Mouse (Mus musculus) kidney, embryonic 16.5 days (tissue): ENCODE results near the gene Fam24a. TPM values are rescaled to one million over a fixed set of nuclear protein-coding genes. Genes with fewer than 3 reads are reported as not detected.

Experiments used
- ATAC-seq: fragments of 200-750 bp; cut with Nextera tagmentation; 2 replicates; pipeline ENCODE4 v1.8.0; 2017; ENCODE audit warnings: moderate TSS enrichment; ENCODE audit not compliant: low FRiP score, low TSS enrichment
- H3K27ac ChIP-seq: fragments of 300-500 bp; sonication (generic); 2 replicates; pipeline ENCODE4 v1.5.1; 2014; ENCODE audit warnings: low read length
- H3K27me3 ChIP-seq: fragments of 300-500 bp; sonication (generic); 2 replicates; pipeline ENCODE4 v1.6.1; 2014; ENCODE audit warnings: low read length, control low read depth, mixed read lengths; ENCODE audit not compliant: insufficient read depth
- H3K36me3 ChIP-seq: fragments of 300-500 bp; sonication (generic); 2 replicates; pipeline ENCODE4 v1.6.1; 2014; ENCODE audit warnings: low read length, control low read depth, mixed read lengths; ENCODE audit not compliant: insufficient read depth
- H3K4me1 ChIP-seq: fragments of 300-500 bp; sonication (generic); 2 replicates; pipeline ENCODE4 v1.6.1; 2014; ENCODE audit warnings: low read length, control low read depth, mixed read lengths; ENCODE audit not compliant: insufficient read depth
- H3K4me2 ChIP-seq: fragments of 300-500 bp; sonication (generic); replicated peaks from 2 replicates; pipeline ENCODE4 v1.6.1; 2014; ENCODE audit warnings: low read depth, low read length
- H3K4me3 ChIP-seq: fragments of 300-500 bp; sonication (generic); 2 replicates; pipeline ENCODE4 v1.5.1; 2014; ENCODE audit warnings: mild to moderate bottlenecking, low read length
- H3K9ac ChIP-seq: fragments of 300-500 bp; sonication (generic); replicated peaks from 2 replicates; pipeline ENCODE4 v1.6.1; 2014; ENCODE audit warnings: low read length
- H3K9me3 ChIP-seq: fragments of 300-500 bp; sonication (generic); 2 replicates; pipeline ENCODE4 v1.6.1; 2016; ENCODE audit warnings: low read length, control low read depth
- WGBS: fragments of 180-500 bp; shearing (Covaris S2); extraction: QIAGEN DNeasy Blood & Tissue Kit; methylation state at CpG from one replicate; pipeline ENCODE4 v1.1.7; 2014; 5-methylcytosine and 5-hydroxymethylcytosine counted together
- polyA plus RNA-seq: library from polyadenylated mRNA; unstranded; fragments of >200 nt; fragmentation: Nextera tagmentation; extraction: Ambion mirVana; gene quantifications from 2 replicates; pipeline ENCODE4 v1.2.1, GENCODE M21; 2015

Fam24a gene
- not detected in 2 replicates for polyA plus RNA-seq

DNA sequence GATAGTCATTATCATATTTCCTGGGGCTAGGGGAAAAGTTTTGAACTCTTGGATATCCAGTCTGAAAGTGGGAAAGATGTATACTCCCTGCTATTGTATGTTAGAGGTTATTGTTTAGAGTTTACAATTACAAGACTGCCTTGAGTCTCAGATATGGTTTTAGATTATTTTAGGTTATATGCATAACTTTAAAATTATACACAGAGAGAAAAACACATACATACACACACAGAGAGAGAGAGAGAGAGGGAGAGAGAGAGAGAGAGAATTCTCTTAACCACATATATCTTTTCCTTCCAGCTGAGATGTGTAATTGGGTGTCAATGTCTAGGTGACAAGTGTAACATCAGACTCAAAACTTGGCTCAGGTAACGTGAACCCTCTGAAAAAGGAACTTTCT, at the start of gene Fam24a:
Gene Fam24a, plus strand, starts transcription at position 301 of the 400 bp plus-strand sequence.
- Histone ChIP-seq H3K9ac (no peak within 1 kb of the TSS), H3K9me3 (no peaks in the 10 kb centered on the region), H3K4me3 (no peak within 1 kb of the TSS), H3K4me2 (no peak within 1 kb of the TSS), H3K36me3 (no peaks in the 10 kb centered on the region), H3K4me1 (no peaks in the 10 kb centered on the region), H3K27ac (no peak within 1 kb of the TSS), H3K27me3 (no peaks in the 10 kb centered on the region)
- ATAC-seq, result no peak
- 42% methylated on average over 1 of the region's 1 CpGs for WGBS

DNA sequence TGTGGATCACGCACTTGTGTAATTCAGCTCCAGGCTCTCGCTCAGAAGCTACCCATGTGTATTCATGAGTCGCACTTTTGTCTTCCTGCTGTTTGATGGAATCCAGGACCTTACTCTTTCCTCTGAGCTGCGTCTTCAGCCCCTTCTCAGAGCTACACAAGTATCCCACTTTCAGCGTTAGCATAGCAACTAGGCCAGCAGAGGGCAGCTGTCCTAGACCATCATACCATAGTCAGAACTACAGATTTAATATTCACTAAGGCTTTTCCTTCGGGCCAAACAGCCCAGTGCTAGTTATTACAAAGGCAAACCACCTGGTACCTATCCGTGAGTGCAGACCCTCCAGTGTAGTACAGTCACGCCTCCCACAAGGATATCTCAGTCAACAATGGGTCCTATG, 36.5 kb upstream of the Fam24a start:
- Histone ChIP-seq H3K4me2 (no peak overlapping the region), H3K36me3 (no peaks in the 10 kb centered on the region), H3K27ac (no peak overlapping the region), H3K27me3 (no peaks in the 10 kb centered on the region), H3K4me3 (no peak overlapping the region), H3K9me3 (no peaks in the 10 kb centered on the region), H3K9ac (no peak overlapping the region), H3K4me1 (no peaks in the 10 kb centered on the region)
- 77% methylated on average over 8 of the region's 8 CpGs for WGBS
- ATAC-seq, result no peak

DNA sequence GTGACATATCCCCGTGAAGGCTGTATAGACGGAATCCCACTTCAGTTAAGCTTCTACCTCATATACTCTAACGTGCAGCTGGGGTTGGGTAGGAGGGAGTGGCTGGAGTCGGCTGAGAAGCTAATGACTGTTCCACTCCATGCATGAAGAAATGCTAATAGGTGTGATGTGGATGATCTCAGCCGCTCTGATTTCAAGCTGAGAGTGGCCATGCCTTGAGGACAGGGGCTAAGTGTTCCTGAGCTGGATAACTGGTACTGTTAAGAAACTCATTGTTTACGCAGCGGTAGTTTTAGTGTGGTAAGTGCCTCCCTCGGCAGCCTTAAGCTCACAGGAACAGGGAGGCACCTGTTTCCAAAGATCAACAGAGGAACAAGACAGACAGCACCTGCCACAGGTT, 30.3 kb upstream of the Fam24a start:
- H3K36me3 ChIP-seq, result no peaks in the 10 kb centered on the region

DNA sequence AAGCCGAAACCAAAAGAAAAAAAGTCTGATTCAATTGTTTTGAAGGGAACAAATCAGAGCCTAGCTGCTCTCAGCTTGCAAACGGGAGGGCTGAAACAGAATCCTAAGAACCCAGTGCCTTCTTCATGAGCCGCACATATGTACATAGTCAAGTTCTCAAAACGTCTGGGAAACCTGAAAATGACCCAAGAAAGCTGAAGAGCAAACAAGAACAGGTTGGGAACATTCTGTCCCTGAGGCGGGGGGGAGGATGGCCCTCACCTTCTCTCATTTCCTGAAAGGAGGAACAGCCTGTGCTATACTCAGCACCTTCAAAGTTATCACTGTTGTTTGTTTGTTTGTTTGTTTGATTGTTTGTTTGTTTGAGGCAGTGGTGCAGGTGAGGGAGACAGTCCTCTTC, 26.9 kb upstream of the Fam24a start:
- Histone ChIP-seq H3K4me1 (no peaks in the 10 kb centered on the region), H3K27ac (no peak overlapping the region), H3K4me2 (no peak overlapping the region), H3K9ac (no peak overlapping the region), H3K4me3 (no peak overlapping the region), H3K27me3 (no peaks in the 10 kb centered on the region), H3K9me3 (no peaks in the 10 kb centered on the region), H3K36me3 (no peaks in the 10 kb centered on the region)
- WGBS, result 88% methylated on average over 5 of the region's 5 CpGs
- no peak for ATAC-seq

More for the DNA sequence above, 30.3 kb upstream of the Fam24a start:
- H3K4me1 ChIP-seq, result no peaks in the 10 kb centered on the region
- no peak overlapping the region for H3K4me3 ChIP-seq
- no peak overlapping the region for H3K9ac ChIP-seq
- H3K9me3 ChIP-seq, result no peaks in the 10 kb centered on the region
- no peak for ATAC-seq
- H3K27me3 ChIP-seq, result no peaks in the 10 kb centered on the region
- no peak overlapping the region for H3K27ac ChIP-seq
- 60% methylated on average over 8 of the region's 8 CpGs for WGBS
- H3K4me2 ChIP-seq, result no peak overlapping the region

DNA sequence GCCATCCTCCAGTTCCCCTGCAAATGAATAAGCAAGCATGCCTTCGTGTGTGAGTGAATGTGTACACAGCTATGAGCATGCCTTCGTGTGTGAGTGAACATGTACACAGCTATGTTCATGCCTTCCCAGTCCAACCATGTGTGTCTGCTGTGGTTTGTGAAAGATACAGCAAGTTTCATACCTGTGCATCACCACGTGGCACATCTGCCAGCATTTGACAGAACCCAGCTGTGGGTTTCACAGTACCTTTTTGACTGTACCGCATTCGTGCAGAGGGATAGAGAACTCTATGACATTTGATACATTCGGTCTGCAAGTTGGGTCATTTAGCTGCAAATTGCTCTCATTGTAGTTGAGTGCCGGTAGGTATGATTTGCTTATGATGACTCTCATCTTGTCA, 19.2 kb upstream of the Fam24a start:
- WGBS, result 73% methylated on average over 7 of the region's 7 CpGs
- no peak for ATAC-seq
- no peak overlapping the region for H3K27ac ChIP-seq
- H3K4me1 ChIP-seq, result no peaks in the 10 kb centered on the region
- H3K9me3 ChIP-seq, result no peaks in the 10 kb centered on the region
- H3K4me2 ChIP-seq, result no peak overlapping the region
- H3K27me3 ChIP-seq, result no peaks in the 10 kb centered on the region
- H3K36me3 ChIP-seq, result no peaks in the 10 kb centered on the region
- H3K4me3 ChIP-seq, result no peak overlapping the region
- H3K9ac ChIP-seq, result no peak overlapping the region

DNA sequence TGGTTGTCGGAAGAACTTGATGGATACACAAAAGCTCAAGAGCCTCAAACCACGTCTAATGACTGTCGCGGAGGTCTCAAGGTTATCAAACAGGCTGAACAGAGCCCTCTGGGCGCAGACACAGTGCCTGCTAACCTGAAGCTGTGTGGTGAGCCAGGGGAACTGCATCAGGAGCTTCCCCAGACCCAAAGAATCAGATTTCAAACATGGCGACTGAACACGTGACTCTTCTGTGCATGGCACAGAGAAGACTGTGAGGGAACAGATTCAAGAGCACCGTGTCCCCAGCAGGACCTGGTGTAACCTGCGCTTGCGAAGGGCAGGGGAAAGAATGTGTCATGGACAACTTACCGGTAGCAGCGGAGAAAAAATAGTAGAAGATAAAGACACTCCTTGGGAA, 16.1 kb upstream of the Fam24a start:
- Histone ChIP-seq H3K9me3 (no peaks in the 10 kb centered on the region), H3K27ac (no peak overlapping the region), H3K4me3 (no peak overlapping the region), H3K4me1 (no peaks in the 10 kb centered on the region), H3K4me2 (no peak overlapping the region), H3K9ac (no peak overlapping the region), H3K36me3 (no peaks in the 10 kb centered on the region), H3K27me3 (no peaks in the 10 kb centered on the region)
- ATAC-seq, result no peak
- 77% methylated on average over 12 of the region's 12 CpGs for WGBS

DNA sequence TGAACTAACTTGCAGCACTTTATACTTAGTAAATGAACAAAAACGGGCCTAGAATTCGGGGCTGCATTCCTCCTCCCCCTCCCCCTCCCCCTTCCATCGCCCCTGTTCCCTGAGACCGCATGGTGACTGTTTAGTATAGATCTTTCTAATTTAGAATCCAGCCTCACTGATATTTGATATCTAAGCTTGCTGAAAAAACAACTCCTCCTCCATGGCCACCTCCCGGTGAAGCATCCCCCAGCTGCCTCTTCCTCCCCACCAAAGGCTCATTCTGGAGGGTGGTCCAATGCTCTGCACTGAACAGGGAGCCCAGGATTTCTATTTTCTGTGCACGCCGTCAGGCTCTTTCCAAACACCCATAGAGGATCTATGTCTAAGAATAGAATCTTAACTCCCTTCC, 15.3 kb upstream of the Fam24a start:
- no peaks in the 10 kb centered on the region for H3K27me3 ChIP-seq
- no peaks in the 10 kb centered on the region for H3K36me3 ChIP-seq
- H3K4me3 ChIP-seq, result no peak overlapping the region
- 32% methylated on average over 5 of the region's 7 CpGs for WGBS
- H3K9ac ChIP-seq, result no peak overlapping the region
- no peak for ATAC-seq
- no peak overlapping the region for H3K27ac ChIP-seq
- no peak overlapping the region for H3K4me2 ChIP-seq
- no peaks in the 10 kb centered on the region for H3K9me3 ChIP-seq
- H3K4me1 ChIP-seq, result no peaks in the 10 kb centered on the region

DNA sequence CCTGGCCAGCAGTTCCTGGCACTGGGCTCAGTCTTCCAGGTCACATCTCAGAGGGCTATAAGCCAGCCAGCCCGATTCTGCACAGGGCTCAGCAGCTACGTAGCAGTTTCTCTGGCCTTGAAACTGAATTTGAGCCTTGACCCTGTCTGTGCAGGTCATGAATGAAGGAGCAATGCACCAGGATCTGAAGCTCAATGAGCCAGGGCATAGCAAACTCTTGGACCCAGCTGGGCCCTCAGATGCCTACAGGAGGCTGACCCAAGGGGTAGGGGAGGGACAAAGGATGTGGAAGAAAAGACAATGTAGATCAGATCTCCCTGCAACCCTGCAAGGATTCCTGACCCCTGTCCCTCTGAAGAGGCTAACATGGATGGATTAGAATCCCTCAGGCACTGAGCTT, 11.5 kb upstream of the Fam24a start, which contains the start of gene Cuzd1:
Gene Cuzd1, minus strand, starts transcription at position 101 of the 400 bp plus-strand sequence.
- WGBS, result 46% methylated on average over 2 of the region's 2 CpGs
- Histone ChIP-seq H3K36me3 (no peaks in the 10 kb centered on the region), H3K4me2 (no peak within 1 kb of the TSS), H3K4me3 (no peak within 1 kb of the TSS), H3K27me3 (no peaks in the 10 kb centered on the region), H3K27ac (no peak within 1 kb of the TSS), H3K9me3 (no peaks in the 10 kb centered on the region), H3K4me1 (no peaks in the 10 kb centered on the region), H3K9ac (no peak within 1 kb of the TSS)
- no peak for ATAC-seq

DNA sequence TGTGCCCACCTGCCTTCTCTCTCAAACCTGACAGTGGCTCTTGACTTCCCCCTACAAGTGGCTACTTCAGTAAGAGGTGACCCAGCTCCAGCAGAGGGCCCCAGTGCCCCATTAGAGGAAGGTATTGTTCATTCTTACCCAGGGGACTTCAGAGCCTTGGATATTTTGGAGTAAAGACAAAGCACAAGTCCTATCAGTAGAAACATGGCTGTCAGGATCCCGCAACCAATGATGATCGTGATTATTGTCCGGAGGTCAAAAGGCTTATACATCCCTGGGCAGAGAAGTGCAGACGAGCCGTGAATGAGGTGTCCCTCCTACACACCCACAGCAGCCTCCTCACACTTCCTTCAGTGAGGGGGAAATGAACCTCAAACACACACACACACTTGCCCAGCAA, 6.6 kb upstream of the Fam24a start:
- Histone ChIP-seq H3K36me3 (no peaks in the 10 kb centered on the region), H3K4me1 (no peaks in the 10 kb centered on the region), H3K27me3 (no peaks in the 10 kb centered on the region), H3K4me2 (no peak overlapping the region), H3K9ac (no peak overlapping the region), H3K27ac (no peak overlapping the region), H3K9me3 (no peaks in the 10 kb centered on the region), H3K4me3 (no peak overlapping the region)
- WGBS, result 72% methylated on average over 5 of the region's 5 CpGs
- no peak for ATAC-seq

DNA sequence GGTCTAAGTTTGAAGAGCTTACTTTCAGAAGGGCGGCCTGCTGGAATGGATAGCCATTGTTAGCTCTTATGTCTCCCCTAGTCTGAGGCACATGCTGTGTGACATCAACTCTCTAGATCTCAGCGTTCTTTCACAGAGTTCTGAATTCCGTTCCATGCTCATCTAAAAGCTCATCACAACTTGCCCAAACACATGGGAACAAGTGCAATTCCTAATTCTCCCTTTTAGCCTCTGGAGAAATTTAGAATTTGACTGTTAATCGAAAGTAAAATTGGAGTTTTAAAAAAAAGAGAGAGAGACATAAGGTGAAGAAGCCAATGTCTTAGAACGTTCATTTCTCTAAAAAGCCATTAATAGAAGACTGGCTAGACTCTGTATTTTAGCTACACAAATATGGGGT, 4.2 kb upstream of the Fam24a start, which contains the start of gene Fam24b:
Gene Fam24b, minus strand, starts transcription at position 101 of the 400 bp plus-strand sequence.
- H3K4me1 ChIP-seq, result no peaks in the 10 kb centered on the region
- ATAC-seq, result no peak
- H3K9me3 ChIP-seq, result no peaks in the 10 kb centered on the region
- no peak within 1 kb of the TSS for H3K4me3 ChIP-seq
- H3K36me3 ChIP-seq, result no peaks in the 10 kb centered on the region
- H3K9ac ChIP-seq, result no peak within 1 kb of the TSS
- WGBS, result 88% methylated on average over 5 of the region's 5 CpGs
- no peak within 1 kb of the TSS for H3K4me2 ChIP-seq
- no peaks in the 10 kb centered on the region for H3K27me3 ChIP-seq
- H3K27ac ChIP-seq, result no peak within 1 kb of the TSS
